Mouse (Mus musculus) layer of hippocampus, adult 18-20 months (tissue): ENCODE results near the gene Epn1. TPM values are rescaled to one million over a fixed set of nuclear protein-coding genes. Genes with fewer than 3 reads are reported as not detected.
A peak's percentile ranks its signal among the peaks of the same experiment; 100 is the strongest.

Experiments used
- DNase-seq, 2 experiments: peaks; one replicate each; pipeline ENCODE4 v3.0.0; 2022; ENCODE audit warnings: low spot score in 2 of 2
- long read RNA-seq: library from polyadenylated mRNA; stranded (forward); transcript quantifications from one replicate; pipeline ENCODE4 v2.0.0, GENCODE M21; 2021
- total RNA-seq, 2 experiments: library from RNA; stranded (reverse); gene quantifications; 2 replicates each; pipeline ENCODE4 v1.2.3; 2021

Epn1 gene
- 100 to 1,000 TPM; 558 to 565 TPM for total RNA-seq
- long read RNA-seq, partial matches to known transcripts: 56 of 176 reads
- long read RNA-seq, other reads (novel, unspliced or antisense): 118 of 176 reads

GRCm38 (mm10) chr7:5080010-5080751, at the start of gene Epn1:
Gene Epn1, plus strand, starts transcription at chr7:5080235.
- peak; percentile 97 for DNase-seq

- DNase-seq: no peak
Measured at GRCm38 (mm10) chr7:5030554-5031275, 49.3 kb upstream of the Epn1 start.

GRCm38 (mm10) chr7:5031496-5031895, 48.5 kb upstream of the Epn1 start:
- no peak for DNase-seq

- no peak for DNase-seq
Measured at GRCm38 (mm10) chr7:5033818-5034217, 46.2 kb upstream of the Epn1 start, which contains the start of gene 4632433K11Rik. Gene 4632433K11Rik, plus strand, starts transcription at chr7:5034118.

GRCm38 (mm10) chr7:5035628-5036027, 44.4 kb upstream of the Epn1 start:
- no peak for DNase-seq

GRCm38 (mm10) chr7:5036136-5036535, 43.9 kb upstream of the Epn1 start:
- DNase-seq: no peak

- no peak for DNase-seq
Measured at GRCm38 (mm10) chr7:5037026-5037425, 43.0 kb upstream of the Epn1 start.

GRCm38 (mm10) chr7:5037467-5037866, 42.6 kb upstream of the Epn1 start:
- no peak for DNase-seq

- peak; percentile 89 to 93 for DNase-seq
Measured at GRCm38 (mm10) chr7:5038109-5038732, 41.8 kb upstream of the Epn1 start, which contains the start of gene Zfp784. Gene Zfp784, minus strand, starts transcription at chr7:5038446.

- no peak for DNase-seq
Measured at GRCm38 (mm10) chr7:5038940-5039339, 41.1 kb upstream of the Epn1 start.

- no peak for DNase-seq
Measured at GRCm38 (mm10) chr7:5044981-5045380, 35.1 kb upstream of the Epn1 start.

GRCm38 (mm10) chr7:5046112-5046511, 33.9 kb upstream of the Epn1 start:
- DNase-seq: no peak

GRCm38 (mm10) chr7:5047313-5047712, 32.7 kb upstream of the Epn1 start:
- no peak for DNase-seq

GRCm38 (mm10) chr7:5051193-5052192, 28.5 kb upstream of the Epn1 start, which contains the start of gene Zfp580:
Gene Zfp580, plus strand, starts transcription at chr7:5051538.
- DNase-seq: peak; percentile 71 to 80

- DNase-seq: peak in 1 of 2 experiments; percentile 26
Measured at GRCm38 (mm10) chr7:5052438-5052837, 27.6 kb upstream of the Epn1 start.

GRCm38 (mm10) chr7:5052931-5053343, 27.1 kb upstream of the Epn1 start:
- DNase-seq: no peak

- peak in 1 of 2 experiments; percentile 67 for DNase-seq
Measured at GRCm38 (mm10) chr7:5053456-5054179, 26.4 kb upstream of the Epn1 start.

- DNase-seq: peak; percentile 65 to 72
Measured at GRCm38 (mm10) chr7:5056651-5057263, 23.3 kb upstream of the Epn1 start.

GRCm38 (mm10) chr7:5057381-5057780, 22.7 kb upstream of the Epn1 start:
- no peak for DNase-seq
